Mouse (Mus musculus) bone marrow, adult 2 months (tissue): Measurements from ENCODE around the gene Cfap61. TPM values are rescaled to one million over a fixed set of nuclear protein-coding genes. Genes with fewer than 3 reads are reported as not detected.

Source experiments
- H3K27ac ChIP-seq: fragments of 200-500 bp; 2 replicates; pipeline ENCODE4 v1.5.1; 2012; ENCODE audit warnings: low read depth, mild to moderate bottlenecking, control low read depth, inconsistent platforms, low read length; ENCODE audit not compliant: control insufficient read depth, poor library complexity, insufficient read depth
- H3K4me1 ChIP-seq: fragments of 200-500 bp; 2 replicates; pipeline ENCODE4 v1.6.1; 2011; ENCODE audit warnings: low read length; ENCODE audit not compliant: control insufficient read depth, insufficient read depth
- H3K4me3 ChIP-seq: fragments of 200-500 bp; replicated peaks from 2 replicates; pipeline ENCODE3; 2011; ENCODE audit warnings: mild to moderate bottlenecking, low read depth, low read length, control low read depth; ENCODE audit not compliant: control insufficient read depth
- CTCF ChIP-seq: fragments of 200-500 bp; IDR thresholded peaks from 2 replicates; pipeline ENCODE4 v1.5.1; 2011; ENCODE audit warnings: low read length, control low read depth; ENCODE audit not compliant: control insufficient read depth, insufficient read depth
- POLR2A ChIP-seq: fragments of 200-500 bp; IDR thresholded peaks from 2 replicates; pipeline ENCODE4 v1.6.1; 2011; ENCODE audit warnings: low read depth, mild to moderate bottlenecking, control low read depth, low read length, borderline replicate concordance; ENCODE audit not compliant: control insufficient read depth
- WGBS: fragments of 180-500 bp; shearing (Covaris S2); methylation state at CpG from one replicate; pipeline ENCODE4 v1.1.7; 2018; 5-methylcytosine and 5-hydroxymethylcytosine counted together
- polyA plus RNA-seq: library from polyadenylated mRNA; stranded (reverse); fragments of >200 nt; gene quantifications from 2 replicates; pipeline ENCODE4 v1.2.4, GENCODE M21; 2011; ENCODE audit warnings: low replicate concordance; ENCODE audit not compliant: missing spikeins, insufficient read depth, insufficient read length

Gene Cfap61
- polyA plus RNA-seq, 1 experiment = not detected

DNA sequence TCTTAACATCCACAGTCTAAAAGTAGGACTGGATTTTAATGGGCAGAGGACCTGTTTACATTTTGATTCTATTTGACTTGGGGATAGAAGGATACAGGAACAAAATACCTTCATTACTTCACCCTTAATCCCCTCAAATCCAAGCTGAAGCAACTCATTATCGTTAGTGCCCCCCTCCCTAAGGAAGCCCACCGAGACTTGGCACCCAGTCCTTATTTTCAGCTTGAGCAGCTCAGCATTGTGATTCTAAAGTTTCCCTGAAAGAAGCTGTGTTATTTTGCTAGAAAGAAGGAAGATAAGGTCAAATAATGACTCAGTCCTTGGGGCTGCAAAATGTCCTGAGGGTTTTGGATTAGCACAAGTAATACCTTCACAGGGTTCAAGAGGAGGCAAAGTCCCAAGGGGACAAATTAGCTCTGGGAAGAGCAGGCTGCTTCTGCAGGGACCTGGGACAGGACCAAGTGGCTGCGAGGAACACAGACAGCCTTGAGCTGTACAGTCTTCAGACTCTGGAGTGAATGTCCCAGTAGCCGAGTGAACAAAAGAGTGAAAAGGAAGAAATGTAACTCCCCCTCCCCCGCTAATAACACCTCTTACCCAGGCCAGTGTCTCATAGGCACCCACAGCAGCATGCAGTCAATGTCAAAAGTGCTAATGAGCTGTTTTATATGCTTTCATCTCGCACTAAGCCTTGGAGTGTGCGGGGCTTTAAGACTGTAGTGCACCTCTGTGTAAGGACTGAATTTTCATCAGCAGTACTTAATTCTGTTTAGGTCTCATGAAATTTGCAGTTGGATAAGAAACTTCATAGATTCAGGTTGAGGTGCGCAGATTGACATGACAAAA is 81.0 kb downstream of the Cfap61 start:
- Histone ChIP-seq H3K4me1 (no peaks in the 10 kb centered on the region), H3K4me3 (no peak overlapping the region), H3K27ac (no peak overlapping the region)
- 76% methylated on average over 8 of the region's 8 CpGs for WGBS
- TF ChIP-seq CTCF = no peak
- no peak for TF ChIP-seq POLR2A

DNA sequence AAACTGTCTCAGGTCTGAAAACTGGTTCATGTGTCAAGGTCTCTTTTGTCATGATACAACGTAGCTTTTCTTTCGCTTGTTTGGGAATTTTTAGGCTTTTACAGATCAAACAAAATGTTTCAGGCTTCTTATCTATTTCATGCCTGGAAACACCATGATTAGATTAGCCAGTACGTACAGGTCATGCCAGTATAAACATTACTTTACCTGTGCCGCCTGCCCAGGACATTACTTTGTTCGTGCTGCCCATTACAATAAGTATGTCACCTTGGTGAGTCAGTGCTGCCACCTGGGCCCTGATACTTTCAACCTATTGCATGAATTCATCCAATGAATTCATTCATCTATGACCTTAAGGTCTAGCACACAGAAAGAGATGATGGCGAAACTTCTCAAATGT is 88.3 kb downstream of the Cfap61 start:
- Histone ChIP-seq H3K4me3 (no peak overlapping the region), H3K4me1 (no peaks in the 10 kb centered on the region), H3K27ac (no peak overlapping the region)
- 84% methylated on average over 6 of the region's 6 CpGs for WGBS
- TF ChIP-seq POLR2A (no peak), CTCF (no peak)

DNA sequence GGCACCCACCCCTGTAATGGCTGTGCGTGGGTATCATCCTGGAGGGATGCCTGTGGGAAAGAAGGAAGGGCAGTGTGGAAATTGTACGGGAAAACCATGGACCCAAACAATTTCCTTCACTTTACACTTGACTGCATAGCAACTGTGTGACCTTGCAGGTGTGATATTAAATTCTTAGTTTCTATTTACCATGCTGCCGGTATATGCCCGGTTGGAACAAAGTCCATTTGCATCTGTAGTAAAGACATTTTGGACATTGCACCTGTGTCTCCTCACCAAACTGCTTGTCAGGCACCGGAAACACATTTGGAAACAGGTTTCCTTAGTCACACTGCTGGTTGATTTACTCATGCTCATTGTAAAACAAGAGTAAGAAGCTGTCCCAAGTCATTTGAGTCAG is 109.1 kb downstream of the Cfap61 start:
- TF ChIP-seq CTCF (no peak), POLR2A (no peak)
- H3K4me3 ChIP-seq = no peak overlapping the region
- no peak overlapping the region for H3K27ac ChIP-seq
- H3K4me1 ChIP-seq = no peaks in the 10 kb centered on the region
- 71% methylated on average over 5 of the region's 5 CpGs for WGBS

DNA sequence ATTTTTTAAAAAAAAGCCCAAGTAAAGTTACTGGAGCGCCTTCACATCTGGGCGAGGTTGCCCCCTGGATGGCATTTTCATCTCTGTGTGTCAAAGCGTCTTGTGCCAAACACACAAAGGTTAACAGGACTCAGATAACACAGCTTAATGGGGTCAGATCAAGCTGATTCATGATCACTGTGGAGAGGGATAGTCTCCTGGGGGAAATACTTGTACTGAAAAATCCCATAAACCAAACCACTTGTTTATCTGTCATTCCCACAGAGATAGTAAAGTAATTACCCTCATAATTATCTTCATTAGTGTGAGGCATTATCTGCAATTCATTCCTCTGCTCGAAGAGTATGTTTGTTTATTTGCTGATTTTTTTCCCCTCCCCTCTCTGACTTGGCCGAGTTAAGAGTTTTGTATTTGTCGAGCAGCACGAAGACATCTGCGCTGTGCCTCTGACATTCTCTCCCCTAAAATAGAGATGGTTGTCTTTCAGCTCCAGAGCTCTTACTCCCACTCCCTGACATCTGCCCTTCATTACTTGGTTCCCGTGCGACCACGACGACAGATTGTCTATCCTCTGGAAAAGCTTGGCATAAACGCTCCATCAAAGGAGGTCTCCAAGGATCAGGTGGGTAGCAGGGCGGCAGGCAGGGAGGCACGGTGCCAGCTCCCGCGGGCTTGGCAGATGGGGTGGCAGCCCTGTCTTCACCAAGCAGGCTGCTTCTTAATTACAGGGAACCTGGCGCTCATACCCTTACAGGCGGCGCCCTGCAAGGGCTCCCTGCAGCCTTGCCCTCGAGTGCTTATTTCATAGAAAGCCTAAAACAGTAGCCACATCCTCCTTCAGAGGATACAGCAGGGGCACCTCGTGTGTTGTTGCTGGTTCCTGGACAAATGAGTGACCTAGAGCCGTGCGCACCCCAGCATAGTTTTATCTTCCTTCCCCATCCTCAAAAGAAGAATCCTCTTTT is 110.6 kb downstream of the Cfap61 start:
- H3K4me1 ChIP-seq = no peaks in the 10 kb centered on the region
- WGBS = 60% methylated on average over 24 of the region's 24 CpGs
- no peak overlapping the region for H3K4me3 ChIP-seq
- TF ChIP-seq CTCF (no peak), POLR2A (no peak)
- no peak overlapping the region for H3K27ac ChIP-seq

DNA sequence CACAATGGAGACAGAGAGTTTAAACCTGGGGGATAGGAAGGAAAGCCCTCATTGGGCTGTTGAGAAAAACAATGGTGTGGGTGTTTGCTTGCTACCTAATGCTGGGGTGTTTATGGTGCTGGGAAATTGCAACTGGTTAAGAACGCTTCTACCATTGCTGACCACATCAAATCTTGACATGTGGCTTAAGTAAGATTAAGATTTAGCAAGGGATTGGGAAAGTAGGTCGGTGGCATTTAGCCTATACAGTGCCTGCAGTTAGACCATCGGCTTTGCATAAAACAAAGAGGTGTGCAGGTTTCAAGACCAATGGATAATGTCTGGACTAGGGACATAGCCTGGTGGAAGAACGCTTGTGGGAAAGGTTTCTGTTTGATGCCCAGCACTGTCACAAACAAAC is 113.1 kb downstream of the Cfap61 start:
- 77% methylated on average over 4 of the region's 4 CpGs for WGBS
- Histone ChIP-seq H3K27ac (no peak overlapping the region), H3K4me3 (no peak overlapping the region), H3K4me1 (no peaks in the 10 kb centered on the region)
- TF ChIP-seq CTCF = no peak
- no peak for TF ChIP-seq POLR2A

DNA sequence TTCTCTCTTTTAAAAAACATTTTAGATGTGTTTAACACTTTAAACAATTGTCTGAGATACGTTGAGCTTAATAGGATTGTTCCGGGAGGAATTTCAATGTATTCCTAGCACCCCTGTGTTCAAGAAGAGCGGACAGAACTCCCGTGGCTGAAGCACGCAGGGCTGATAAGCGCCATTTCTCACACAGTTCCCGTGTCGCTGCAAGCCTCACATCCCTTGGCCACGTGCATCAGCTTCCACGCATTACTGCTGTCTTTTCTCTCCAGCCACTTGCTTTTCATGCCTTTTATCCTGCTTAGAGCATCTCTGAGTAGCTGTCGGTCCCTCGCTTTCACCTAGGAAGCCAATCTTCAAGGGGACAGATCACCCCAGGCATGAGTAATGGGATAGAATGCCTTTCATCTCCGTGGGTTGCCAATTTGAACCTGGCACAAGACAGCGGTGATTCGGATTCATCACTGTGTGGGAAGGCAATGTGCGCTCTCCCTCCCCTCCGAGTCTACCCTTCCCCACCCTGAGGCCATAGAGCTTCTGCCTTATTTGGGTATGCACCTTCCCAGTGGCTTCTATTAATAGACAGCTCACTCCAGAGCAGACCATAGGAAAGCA is 113.7 kb downstream of the Cfap61 start:
- TF ChIP-seq CTCF = no peak
- TF ChIP-seq POLR2A = no peak
- Histone ChIP-seq H3K27ac (no peak overlapping the region), H3K4me1 (no peaks in the 10 kb centered on the region), H3K4me3 (no peak overlapping the region)
- 88% methylated on average over 17 of the region's 17 CpGs for WGBS

DNA sequence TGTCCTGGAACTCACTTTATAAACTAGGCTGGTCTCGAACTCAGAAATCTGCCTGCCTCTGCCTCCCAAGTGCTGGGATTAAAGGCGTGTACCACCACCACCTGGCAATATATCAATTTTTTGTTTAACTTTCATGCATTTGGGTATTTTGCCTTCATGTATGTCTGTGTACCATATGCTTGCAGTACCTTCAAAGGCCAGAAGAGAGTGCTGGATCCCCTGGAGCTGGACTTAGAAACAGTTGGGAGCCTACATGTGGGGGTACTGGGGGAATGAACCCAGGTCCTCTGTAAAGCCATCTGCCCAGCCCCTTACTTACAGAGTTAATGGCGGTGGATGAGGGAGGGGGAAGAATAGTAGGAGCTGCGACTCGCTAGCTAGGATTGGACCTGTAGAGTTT is 114.8 kb downstream of the Cfap61 start:
- Histone ChIP-seq H3K27ac (no peak overlapping the region), H3K4me1 (no peaks in the 10 kb centered on the region), H3K4me3 (no peak overlapping the region)
- TF ChIP-seq POLR2A (no peak), CTCF (no peak)
- WGBS = 71% methylated on average over 5 of the region's 5 CpGs

DNA sequence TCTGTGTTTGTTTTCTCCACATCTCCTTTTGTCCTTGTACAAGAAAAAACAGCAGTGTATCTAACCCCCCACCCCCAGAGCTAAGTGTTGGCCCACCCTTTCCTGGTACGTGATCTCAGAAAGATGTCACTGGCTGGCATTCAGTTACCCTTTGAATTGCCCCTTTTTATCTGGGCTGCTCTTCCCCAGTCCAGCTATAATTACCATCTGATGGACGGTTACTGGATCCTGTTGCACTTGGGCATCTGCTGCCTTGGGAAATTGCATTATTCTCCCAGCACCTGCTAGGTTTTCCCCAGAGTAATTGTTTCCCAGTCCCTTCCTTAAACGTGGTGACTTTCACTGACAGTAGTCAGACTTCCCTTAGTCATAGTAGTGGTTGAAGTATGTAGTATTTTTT is 115.5 kb downstream of the Cfap61 start:
- Histone ChIP-seq H3K4me1 (no peaks in the 10 kb centered on the region), H3K4me3 (no peak overlapping the region), H3K27ac (no peak overlapping the region)
- 41% methylated on average over 3 of the region's 3 CpGs for WGBS
- TF ChIP-seq POLR2A (no peak), CTCF (no peak)
